Comparison of ENCODE assay signal across 16 mouse cellular contexts in genomic region chr2:170308966-170309365, GRCm38 (mm10).
DNase-seq lines count a peak whose midpoint lies in the region; ATAC-seq and TF ChIP-seq lines count a peak whose summit lies in the region.
"Had no signal": no experiment of that assay in that cellular context is flagged by ENCODE, and none has a peak within 500 bp of the region (broad histone marks: within the 10 kb centered on the region; RNA-seq: fewer than 3 reads in every experiment).

No protein-coding gene starts in this region.

- no peaks in the 10 kb centered on the region for H3K36me3 ChIP-seq in intestine, embryonic 14.5 days (ENCODE audit: control insufficient read depth, insufficient read depth, low read length)
- no peaks in the 10 kb centered on the region for H3K36me3 ChIP-seq in intestine, postnatal 0 days (ENCODE audit: control insufficient read depth, insufficient read depth)
- H3K36me3 ChIP-seq in limb, embryonic 14.5 days (ENCODE audit: control insufficient read depth, insufficient read depth, low read length): no peaks in the 10 kb centered on the region
- H3K36me3 ChIP-seq in heart, embryonic 11.5 days (ENCODE audit: control insufficient read depth, insufficient read depth, low read length): no peaks in the 10 kb centered on the region
- H3K36me3 ChIP-seq: neural tube, embryonic 13.5 days had no signal

- no peak for TF ChIP-seq POLR2A in limb, embryonic 14.5 days (IDR thresholded peaks at IDR 0.05; ENCODE audit: borderline replicate concordance, extremely low read depth, insufficient read depth, insufficient read length)

- H3K4me2 ChIP-seq in intestine, embryonic 14.5 days (ENCODE audit: low read length): no peak overlapping the region
- H3K4me2 ChIP-seq in intestine, postnatal 0 days (replicated peaks; ENCODE audit: low read depth): no peak overlapping the region
- no peak overlapping the region for H3K4me2 ChIP-seq in limb, embryonic 14.5 days (replicated peaks; ENCODE audit: low read depth, low read length, severe bottlenecking)
- no peak overlapping the region for H3K4me2 ChIP-seq in heart, embryonic 11.5 days
- H3K4me2 ChIP-seq: neural tube, embryonic 13.5 days had no signal

- WGBS in intestine, embryonic 14.5 days: 29% methylated on average over 9 of the region's 9 CpGs
- WGBS in intestine, postnatal 0 days: 33% methylated on average over 9 of the region's 9 CpGs
- 34% methylated on average over 9 of the region's 9 CpGs for WGBS in limb, embryonic 14.5 days
- 43% methylated on average over 9 of the region's 9 CpGs for WGBS in heart, embryonic 11.5 days (ENCODE audit: insufficient replicate concordance)

- ATAC-seq in intestine, embryonic 14.5 days (replicated peaks; ENCODE audit: low FRiP score, low TSS enrichment, low read depth): peak; percentile 39
- ATAC-seq in intestine, postnatal 0 days: no peak
- ATAC-seq in limb, embryonic 14.5 days (ENCODE audit: low FRiP score, low read depth): no peak
- ATAC-seq in heart, embryonic 11.5 days (replicated peaks; ENCODE audit: insufficient number of reproducible peaks, low FRiP score, low TSS enrichment): no peak
- ATAC-seq: forebrain, embryonic 16.5 days; liver, postnatal 0 days; midbrain, embryonic 16.5 days had no signal

- H3K9me3 ChIP-seq in intestine, embryonic 14.5 days (ENCODE audit: control insufficient read depth, low read length): no peaks in the 10 kb centered on the region
- H3K9me3 ChIP-seq in intestine, postnatal 0 days (ENCODE audit: control insufficient read depth): no peaks in the 10 kb centered on the region
- H3K9me3 ChIP-seq in limb, embryonic 14.5 days (ENCODE audit: control insufficient read depth, low read length): no peaks in the 10 kb centered on the region
- no peaks in the 10 kb centered on the region for H3K9me3 ChIP-seq in heart, embryonic 11.5 days (replicated peaks; ENCODE audit: control insufficient read depth, low read length)
- H3K9me3 ChIP-seq: neural tube, embryonic 13.5 days had no signal

- H3K9ac ChIP-seq in intestine, embryonic 14.5 days (ENCODE audit: low read length): no peak overlapping the region
- no peak overlapping the region for H3K9ac ChIP-seq in intestine, postnatal 0 days (ENCODE audit: low read depth, low read length)
- no peak overlapping the region for H3K9ac ChIP-seq in limb, embryonic 14.5 days (ENCODE audit: low read depth, low read length, severe bottlenecking)
- H3K9ac ChIP-seq in heart, embryonic 11.5 days (ENCODE audit: low read depth, low read length): no peak overlapping the region
- H3K9ac ChIP-seq: liver, postnatal 0 days had no signal

- H3K4me1 ChIP-seq in intestine, embryonic 14.5 days (replicated peaks; ENCODE audit: control insufficient read depth, insufficient read depth, low read length): peaks cover 7% of the 10 kb centered on the region; the same call in 1 of the 2 replicates
- H3K4me1 ChIP-seq in intestine, postnatal 0 days (replicated peaks; ENCODE audit: control insufficient read depth, insufficient read depth, low read length): peaks cover 2% of the 10 kb centered on the region; the same call in 1 of the 2 replicates
- H3K4me1 ChIP-seq in limb, embryonic 14.5 days (ENCODE audit: control insufficient read depth, insufficient read depth, low read length): peaks cover 22% of the 10 kb centered on the region
- no peaks in the 10 kb centered on the region for H3K4me1 ChIP-seq in heart, embryonic 11.5 days (ENCODE audit: control insufficient read depth, insufficient read depth, low read length)

- no peak overlapping the region for H3K4me3 ChIP-seq in intestine, embryonic 14.5 days (ENCODE audit: low read depth, low read length)
- H3K4me3 ChIP-seq in intestine, postnatal 0 days (ENCODE audit: low read depth, low read length): no peak overlapping the region
- no peak overlapping the region for H3K4me3 ChIP-seq in limb, embryonic 14.5 days (replicated peaks; ENCODE audit: low read length)
- H3K4me3 ChIP-seq in heart, embryonic 11.5 days (ENCODE audit: low read depth, low read length): no peak overlapping the region
- H3K4me3 ChIP-seq: neural tube, embryonic 13.5 days had no signal

- no peak for DNase-seq in intestine, embryonic 14.5 days (ENCODE audit: low spot score)
- peak; percentile 24 for DNase-seq in urinary bladder, postnatal 25 days (ENCODE audit: low spot score)
- DNase-seq in urinary bladder, postnatal 10 days (ENCODE audit: low spot score): no peak
- peak; percentile 56 for DNase-seq in limb, embryonic 14.5 days (ENCODE audit: low spot score)
- DNase-seq in left cerebral cortex, postnatal 36 days (ENCODE audit: low spot score in 2 of 2): no peak
- DNase-seq in spleen, postnatal 36 days (ENCODE audit: low spot score in 2 of 2): no peak
- DNase-seq: B cell, adult 2 months; cerebellum, postnatal 10 days; gastrocnemius, postnatal 36 days; kidney, adult 11 months; liver, postnatal 0 days had no signal

- H3K27me3 ChIP-seq in intestine, embryonic 14.5 days (replicated peaks; ENCODE audit: control insufficient read depth, insufficient read depth, low read length): no peaks in the 10 kb centered on the region
- H3K27me3 ChIP-seq in intestine, postnatal 0 days (replicated peaks; ENCODE audit: control insufficient read depth, insufficient read depth, low read length): no peaks in the 10 kb centered on the region
- no peaks in the 10 kb centered on the region for H3K27me3 ChIP-seq in limb, embryonic 14.5 days (ENCODE audit: control insufficient read depth, insufficient read depth, low read length)
- no peaks in the 10 kb centered on the region for H3K27me3 ChIP-seq in heart, embryonic 11.5 days (ENCODE audit: control insufficient read depth, insufficient read depth, low read length)
- H3K27me3 ChIP-seq: neural tube, embryonic 13.5 days had no signal

- TF ChIP-seq CTCF in intestine, postnatal 0 days (IDR thresholded peaks at IDR 0.05; ENCODE audit: low read depth): no peak

- no peak overlapping the region for H3K27ac ChIP-seq in intestine, embryonic 14.5 days (ENCODE audit: low read depth)
- H3K27ac ChIP-seq in intestine, postnatal 0 days (ENCODE audit: low read depth, low read length): no peak overlapping the region
- H3K27ac ChIP-seq in limb, embryonic 14.5 days (replicated peaks; ENCODE audit: low read depth, low read length): no peak overlapping the region; the same call in 1 of the 2 replicates
- H3K27ac ChIP-seq in heart, embryonic 11.5 days (ENCODE audit: low read depth, low read length): no peak overlapping the region

- intact Hi-C loops in left cerebral cortex, postnatal 36 days (cut with DNase I): no loop called here

Comparison
In these comparisons a context has a peak if more than half of its experiments do, and no peak if none do; other contexts are left out.
1. DNase-seq: peak in urinary bladder, postnatal 25 days (single experiment) and limb, embryonic 14.5 days (single experiment); none in intestine, embryonic 14.5 days (single experiment), urinary bladder, postnatal 10 days (single experiment), left cerebral cortex, postnatal 36 days (0 of 2) and spleen, postnatal 36 days (0 of 2).